Mouse (Mus musculus): ENCODE results near the gene Grb2.
A peak's percentile ranks its signal among the peaks of the same experiment; 100 is the strongest.

Grb2 gene

GRCm38 (mm10) chr11:115603476-115604303 lies 104.7 kb downstream of the Grb2 start, which contains the start of the genes Mrps7 and Gga3:
Mrps7 (plus strand) TSS chr11:115603925.
Gga3 (minus strand) TSS chr11:115604051.
- DNase-seq (ENCODE audit: low spot score) = peak; percentile 90

GRCm38 (mm10) chr11:115603128-115603475 lies 105.3 kb downstream of the Grb2 start:
- DNase-seq (ENCODE audit: low spot score) = no peak

GRCm38 (mm10) chr11:115601174-115601573 lies 107.2 kb downstream of the Grb2 start:
- no peak for DNase-seq (ENCODE audit: low spot score)

GRCm38 (mm10) chr11:115600743-115601142 lies 107.7 kb downstream of the Grb2 start:
- no peak for DNase-seq (ENCODE audit: low spot score)

- DNase-seq (ENCODE audit: low spot score) = no peak
These were observed 108.7 kb downstream of the Grb2 start for GRCm38 (mm10) chr11:115599722-115600121.

- DNase-seq (ENCODE audit: low spot score) = no peak
These were observed 110.1 kb downstream of the Grb2 start for GRCm38 (mm10) chr11:115598309-115598708.

- DNase-seq (ENCODE audit: low spot score) = peak; percentile 36
These were observed 113.2 kb downstream of the Grb2 start for GRCm38 (mm10) chr11:115595209-115595608.
